Mouse (Mus musculus): Measurements from ENCODE around the gene Snx8. TPM values are rescaled to one million over a fixed set of nuclear protein-coding genes. Genes with fewer than 3 reads are reported as not detected.

Snx8 gene
- polyA plus RNA-seq (2016; fragmentation: Nextera tagmentation; extraction: Ambion mirVana) = 11.9 and 14.0 TPM in 2 replicates

GRCm38 (mm10) chr5:140388588-140389576 is at the start of gene Snx8:
TSS of gene Snx8 (minus strand) at chr5:140389262.
- H3K4me2 ChIP-seq = peak within 1 kb of the TSS; percentile 97
- peak within 1 kb of the TSS; percentile 59; the same call in 1 of the 2 replicates for H3K27ac ChIP-seq
- peak within 1 kb of the TSS; percentile 72 for H3K4me3 ChIP-seq

DNA sequence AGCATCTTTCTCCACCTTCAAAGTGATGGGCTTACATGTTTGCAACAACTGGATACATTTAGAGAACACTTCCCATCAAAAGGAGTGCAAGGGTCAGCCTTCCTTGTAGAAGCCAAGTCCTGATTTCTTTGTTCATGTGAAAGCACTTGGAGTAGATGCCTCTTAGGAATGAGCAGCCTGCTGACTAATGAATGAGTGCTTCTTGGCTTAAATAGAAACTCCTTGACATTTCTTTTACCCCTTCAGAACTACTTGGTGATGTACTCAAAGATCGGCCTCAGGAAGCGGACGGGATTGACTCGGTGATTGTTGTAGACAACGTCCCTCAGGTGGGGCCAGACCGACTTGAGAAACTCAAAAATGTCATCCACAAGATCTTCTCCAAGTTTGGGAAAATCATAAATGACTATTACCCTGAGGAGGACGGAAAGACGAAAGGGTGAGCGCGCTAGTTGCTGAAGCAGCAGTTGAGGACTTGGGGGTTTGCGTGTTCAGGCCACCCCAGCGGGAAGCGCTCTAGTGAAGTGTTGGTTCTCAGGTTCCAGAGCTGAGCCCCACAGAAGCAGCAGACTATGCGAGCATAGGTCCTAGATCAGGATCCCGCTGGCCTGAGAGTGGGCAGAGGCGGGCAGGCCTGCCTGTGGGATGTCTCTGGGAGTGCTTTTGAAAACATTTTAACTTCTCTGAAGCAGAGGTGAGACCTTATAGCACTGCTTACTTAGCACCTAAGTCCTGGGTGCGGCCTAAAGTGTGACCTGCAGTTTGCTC is 36.1 kb upstream of the Snx8 start:
- Histone ChIP-seq H3K27me3 (replicated peaks) (no peaks in the 10 kb centered on the region), H3K4me3 (no peak overlapping the region), H3K9me3 (replicated peaks) (no peaks in the 10 kb centered on the region), H3K4me1 (peaks cover 33% of the 10 kb centered on the region), H3K4me2 (no peak overlapping the region), H3K9ac (no peak overlapping the region), H3K27ac (no peak overlapping the region), H3K36me3 (peaks cover 91% of the 10 kb centered on the region)
- no peak for ATAC-seq
- WGBS (ENCODE audit: insufficient replicate concordance) = 93% methylated on average over 17 of the region's 17 CpGs

More at GRCm38 (mm10) chr5:140388588-140389576, at the start of gene Snx8:
- Histone ChIP-seq H3K4me1 (peaks cover 38% of the 10 kb centered on the region), H3K9ac (peak within 1 kb of the TSS; percentile 79), H3K36me3 (no peaks in the 10 kb centered on the region), H3K27me3 (replicated peaks) (no peaks in the 10 kb centered on the region), H3K9me3 (replicated peaks) (no peaks in the 10 kb centered on the region)
- peak; percentile 88 for ATAC-seq
- WGBS (ENCODE audit: insufficient replicate concordance) = 2% methylated on average over 63 of the region's 63 CpGs

- Histone ChIP-seq H3K36me3 (peaks cover 45% of the 10 kb centered on the region), H3K9ac (peak overlapping the region; percentile 91), H3K4me3 (peak overlapping the region; percentile 95), H3K4me2 (peak overlapping the region; percentile 86), H3K27ac (peak overlapping the region; percentile 59; the same call in 1 of the 2 replicates), H3K27me3 (replicated peaks) (no peaks in the 10 kb centered on the region), H3K4me1 (peaks cover 47% of the 10 kb centered on the region), H3K9me3 (replicated peaks) (no peaks in the 10 kb centered on the region)
- peak; percentile 38 for ATAC-seq
- 16% methylated on average over 4 of the region's 4 CpGs for WGBS (ENCODE audit: insufficient replicate concordance)
These were observed 31.6 kb upstream of the Snx8 start for GRCm38 (mm10) chr5:140420616-140421015.

- WGBS (ENCODE audit: insufficient replicate concordance) = under 1% methylated on average over 62 of the region's 62 CpGs
These were observed 30.5 kb upstream of the Snx8 start for GRCm38 (mm10) chr5:140419442-140420080.

GRCm38 (mm10) chr5:140418489-140419441 is 29.7 kb upstream of the Snx8 start, which contains the start of gene Eif3b:
TSS of gene Eif3b (plus strand) at chr5:140419328.
- WGBS (ENCODE audit: insufficient replicate concordance) = under 1% methylated on average over 65 of the region's 65 CpGs
- Histone ChIP-seq H3K4me1 (peaks cover 47% of the 10 kb centered on the region), H3K9me3 (replicated peaks) (no peaks in the 10 kb centered on the region), H3K36me3 (peaks cover 26% of the 10 kb centered on the region), H3K4me3 (peak within 1 kb of the TSS; percentile 95), H3K27ac (peak within 1 kb of the TSS; percentile 90), H3K4me2 (peak within 1 kb of the TSS; percentile 86), H3K27me3 (replicated peaks) (0 out of 2 replicates have a peak, but pooled peaks cover 8% of the 10 kb centered on the region), H3K9ac (peak within 1 kb of the TSS; percentile 91)
- ATAC-seq = peak; percentile 89

More at GRCm38 (mm10) chr5:140419442-140420080, 30.5 kb upstream of the Snx8 start:
- Histone ChIP-seq H3K4me3 (peak overlapping the region; percentile 95), H3K27ac (peak overlapping the region; percentile 85), H3K27me3 (replicated peaks) (0 out of 2 replicates have a peak, but pooled peaks cover 6% of the 10 kb centered on the region), H3K9me3 (replicated peaks) (no peaks in the 10 kb centered on the region), H3K9ac (peak overlapping the region; percentile 91), H3K36me3 (peaks cover 34% of the 10 kb centered on the region), H3K4me2 (peak overlapping the region; percentile 86), H3K4me1 (peaks cover 47% of the 10 kb centered on the region)
- ATAC-seq = peak; percentile 73

GRCm38 (mm10) chr5:140418106-140418488 is 29.0 kb upstream of the Snx8 start:
- H3K4me3 ChIP-seq = peak overlapping the region; percentile 95
- peak overlapping the region; percentile 86 for H3K4me2 ChIP-seq
- H3K27me3 ChIP-seq (replicated peaks) = 0 out of 2 replicates have a peak, but pooled peaks cover 8% of the 10 kb centered on the region
- H3K36me3 ChIP-seq = peaks cover 20% of the 10 kb centered on the region
- H3K9me3 ChIP-seq (replicated peaks) = no peaks in the 10 kb centered on the region
- WGBS (ENCODE audit: insufficient replicate concordance) = 2% methylated on average over 12 of the region's 12 CpGs
- peak overlapping the region; percentile 90 for H3K27ac ChIP-seq
- H3K9ac ChIP-seq = peak overlapping the region; percentile 83
- peaks cover 41% of the 10 kb centered on the region for H3K4me1 ChIP-seq
- 0 out of 2 replicates have a peak, but pooled peaks have one; percentile 6 for ATAC-seq

DNA sequence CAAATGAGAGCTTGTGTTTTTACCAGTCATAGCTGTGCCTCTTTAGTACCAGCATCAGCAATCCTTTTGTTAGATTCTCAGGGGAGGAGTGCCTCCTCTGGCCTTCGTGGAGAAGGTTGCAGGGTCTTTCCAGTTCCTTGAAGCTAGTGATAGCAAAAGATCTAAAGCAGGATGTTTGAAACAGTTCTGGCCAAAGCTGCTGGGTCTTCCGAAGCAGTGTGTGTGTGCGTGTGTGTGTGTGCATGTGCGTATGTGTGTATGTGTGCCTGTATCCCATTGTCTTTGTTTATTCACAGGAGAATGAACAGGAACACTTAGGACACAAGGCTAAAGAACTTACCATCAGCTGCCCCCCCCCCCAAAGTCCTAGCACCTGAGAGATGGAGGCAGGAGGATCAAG is 25.6 kb upstream of the Snx8 start:
- no peak overlapping the region for H3K27ac ChIP-seq
- ATAC-seq = no peak
- no peak overlapping the region for H3K9ac ChIP-seq
- no peaks in the 10 kb centered on the region for H3K36me3 ChIP-seq
- 0 out of 2 replicates have a peak, but pooled peaks cover 11% of the 10 kb centered on the region for H3K27me3 ChIP-seq (replicated peaks)
- H3K4me3 ChIP-seq = no peak overlapping the region
- no peaks in the 10 kb centered on the region for H3K9me3 ChIP-seq (replicated peaks)
- WGBS (ENCODE audit: insufficient replicate concordance) = 60% methylated on average over 4 of the region's 4 CpGs
- H3K4me1 ChIP-seq = peaks cover 10% of the 10 kb centered on the region; the same call in 1 of the 2 replicates
- no peak overlapping the region for H3K4me2 ChIP-seq

DNA sequence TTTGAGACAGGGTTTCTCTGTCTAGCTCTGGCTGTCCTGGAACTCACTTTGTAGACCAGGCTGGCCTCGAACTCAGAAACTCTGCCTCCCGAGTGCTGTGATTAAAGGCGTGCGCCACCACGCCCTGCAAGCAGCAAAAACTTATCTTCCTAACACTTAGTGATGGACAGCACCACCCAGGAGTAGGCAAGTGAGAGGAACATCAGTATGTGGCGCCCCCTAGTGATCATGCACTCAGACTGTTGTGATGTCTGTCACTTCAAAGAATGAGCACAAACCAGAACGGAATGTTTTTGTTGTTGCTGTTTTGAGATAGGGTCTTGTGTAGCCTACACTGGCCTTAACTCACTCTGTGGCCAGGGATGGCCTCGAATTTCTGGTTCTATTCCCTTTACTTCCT is 22.3 kb upstream of the Snx8 start:
- Histone ChIP-seq H3K4me1 (no peaks in the 10 kb centered on the region), H3K9me3 (replicated peaks) (no peaks in the 10 kb centered on the region), H3K4me2 (no peak overlapping the region), H3K27me3 (replicated peaks) (peaks cover 11% of the 10 kb centered on the region; the same call in 1 of the 2 replicates), H3K36me3 (no peaks in the 10 kb centered on the region), H3K4me3 (no peak overlapping the region), H3K9ac (no peak overlapping the region), H3K27ac (no peak overlapping the region)
- WGBS (ENCODE audit: insufficient replicate concordance) = 12% methylated on average over 8 of the region's 8 CpGs
- peak; percentile 63; the same call in 1 of the 2 replicates for ATAC-seq

GRCm38 (mm10) chr5:140408801-140409200 is 19.7 kb upstream of the Snx8 start:
- peaks cover 3% of the 10 kb centered on the region; the same call in 1 of the 2 replicates for H3K27me3 ChIP-seq (replicated peaks)
- no peak overlapping the region for H3K4me3 ChIP-seq
- H3K9ac ChIP-seq = no peak overlapping the region
- no peak for ATAC-seq
- H3K27ac ChIP-seq = no peak overlapping the region
- H3K36me3 ChIP-seq = no peaks in the 10 kb centered on the region
- no peak overlapping the region for H3K4me2 ChIP-seq
- H3K9me3 ChIP-seq (replicated peaks) = no peaks in the 10 kb centered on the region
- no peaks in the 10 kb centered on the region for H3K4me1 ChIP-seq

DNA sequence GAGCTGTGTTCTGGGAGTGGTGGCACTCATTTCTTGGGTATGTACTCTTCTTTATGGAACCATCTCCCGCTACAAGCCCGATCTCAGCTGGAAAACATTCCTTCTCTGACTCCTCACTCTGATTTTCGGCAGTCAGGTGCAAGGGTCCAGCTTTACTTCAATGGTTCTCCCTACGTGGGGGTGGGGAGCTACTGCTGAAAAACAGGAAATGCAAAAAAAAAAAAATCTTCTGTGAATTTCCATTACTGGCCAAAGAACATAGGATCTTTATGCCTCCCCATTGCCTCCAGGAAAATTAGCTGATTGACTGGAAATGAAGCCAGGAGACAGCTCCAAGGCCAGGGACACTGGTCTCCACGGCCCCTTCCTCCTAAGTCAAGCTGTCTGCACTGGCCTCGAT is 17.6 kb upstream of the Snx8 start:
- Histone ChIP-seq H3K4me3 (no peak overlapping the region), H3K27me3 (replicated peaks) (no peaks in the 10 kb centered on the region; the same call in 1 of the 2 replicates), H3K9ac (no peak overlapping the region), H3K36me3 (no peaks in the 10 kb centered on the region), H3K27ac (no peak overlapping the region), H3K9me3 (replicated peaks) (no peaks in the 10 kb centered on the region), H3K4me2 (no peak overlapping the region), H3K4me1 (no peaks in the 10 kb centered on the region)
- WGBS (ENCODE audit: insufficient replicate concordance) = 47% methylated on average over 6 of the region's 6 CpGs
- ATAC-seq = no peak

All from liver, embryonic 12.5 days (tissue).